Mouse (Mus musculus): ENCODE measurements around the gene Acaa1a.

Gene Acaa1a

GRCm38 (mm10) chr9:119339558-119340211 lies at the start of gene Acaa1a:
TSS of gene Acaa1a (plus strand) at chr9:119339676.
- peak; percentile 85 for DNase-seq (ENCODE audit: low read depth)

GRCm38 (mm10) chr9:119290791-119291190 lies 48.7 kb upstream of the Acaa1a start:
- peak; percentile 29 for DNase-seq (ENCODE audit: low read depth)

- DNase-seq (ENCODE audit: low read depth): no peak
Observed at GRCm38 (mm10) chr9:119297696-119298095, 41.8 kb upstream of the Acaa1a start.

- no peak for DNase-seq (ENCODE audit: low read depth)
Observed at GRCm38 (mm10) chr9:119298563-119298962, 40.9 kb upstream of the Acaa1a start.

GRCm38 (mm10) chr9:119305863-119306262 lies 33.6 kb upstream of the Acaa1a start:
- no peak for DNase-seq (ENCODE audit: low read depth)

- no peak for DNase-seq (ENCODE audit: low read depth)
Observed at GRCm38 (mm10) chr9:119309067-119309466, 30.4 kb upstream of the Acaa1a start.

- no peak for DNase-seq (ENCODE audit: low read depth)
Observed at GRCm38 (mm10) chr9:119313096-119313495, 26.4 kb upstream of the Acaa1a start.

- DNase-seq (ENCODE audit: low read depth): no peak
Observed at GRCm38 (mm10) chr9:119318891-119319290, 20.6 kb upstream of the Acaa1a start.

GRCm38 (mm10) chr9:119320446-119320845 lies 19.0 kb upstream of the Acaa1a start:
- no peak for DNase-seq (ENCODE audit: low read depth)

- peak; percentile 22 for DNase-seq (ENCODE audit: low read depth)
Observed at GRCm38 (mm10) chr9:119320946-119321345, 18.5 kb upstream of the Acaa1a start.

- peak; percentile 15 for DNase-seq (ENCODE audit: low read depth)
Observed at GRCm38 (mm10) chr9:119321392-119322229, 17.9 kb upstream of the Acaa1a start.

- peak; percentile 99 for DNase-seq (ENCODE audit: low read depth)
Observed at GRCm38 (mm10) chr9:119322289-119323259, 16.9 kb upstream of the Acaa1a start, which contains the start of gene Oxsr1. TSS of gene Oxsr1 (minus strand) at chr9:119322427.

- peak; percentile 50 for DNase-seq (ENCODE audit: low read depth)
Observed at GRCm38 (mm10) chr9:119323260-119323645, 16.2 kb upstream of the Acaa1a start.

- DNase-seq (ENCODE audit: low read depth): no peak
Observed at GRCm38 (mm10) chr9:119324130-119324529, 15.3 kb upstream of the Acaa1a start.

- no peak for DNase-seq (ENCODE audit: low read depth)
Observed at GRCm38 (mm10) chr9:119328488-119328887, 11.0 kb upstream of the Acaa1a start.

GRCm38 (mm10) chr9:119330186-119330963 lies 9.1 kb upstream of the Acaa1a start:
- no peak for DNase-seq (ENCODE audit: low read depth)

- DNase-seq (ENCODE audit: low read depth): no peak
Observed at GRCm38 (mm10) chr9:119334324-119334723, 5.2 kb upstream of the Acaa1a start.

- no peak for DNase-seq (ENCODE audit: low read depth)
Observed at GRCm38 (mm10) chr9:119334834-119335233, 4.6 kb upstream of the Acaa1a start.

- no peak for DNase-seq (ENCODE audit: low read depth)
Observed at GRCm38 (mm10) chr9:119335571-119335970, 3.9 kb upstream of the Acaa1a start.

GRCm38 (mm10) chr9:119337842-119338241 lies 1.6 kb upstream of the Acaa1a start:
- no peak for DNase-seq (ENCODE audit: low read depth)

- DNase-seq (ENCODE audit: low read depth): no peak
Observed at GRCm38 (mm10) chr9:119338350-119338749, 1.1 kb upstream of the Acaa1a start.

Measured in c-Kit-positive CD71-positive TER-119-negative erythroid progenitor cells, embryonic 14.5 days (primary cell).